Mouse (Mus musculus): ENCODE measurements around the gene Naip5. TPM values are rescaled to one million over a fixed set of nuclear protein-coding genes. Genes with fewer than 3 reads are reported as not detected.
"Not testable (repeated sequence)": the region's sequence is repeated elsewhere in the genome, so short reads cannot be mapped to it uniquely, and the experiment has no call there.

Gene Naip5
- total RNA-seq (2014; fragmentation: Nextera tagmentation) (14.6 and 20.0 TPM in 2 replicates), total RNA-seq (2017) (15.0 and 16.5 TPM in 2 replicates)

GRCm38 (mm10) chr13:100246223-100246622 is at the start of gene Naip5:
TSS of gene Naip5 (minus strand) at chr13:100246323.
- ATAC-seq (replicated peaks; ENCODE audit: poor library complexity, severe bottlenecking), result not testable (repeated sequence)

GRCm38 (mm10) chr13:100284611-100285010 is 38.5 kb upstream of the Naip5 start:
- ATAC-seq (replicated peaks; ENCODE audit: poor library complexity, severe bottlenecking), result no peak

- not testable (repeated sequence) for ATAC-seq (replicated peaks; ENCODE audit: poor library complexity, severe bottlenecking)
Measured at GRCm38 (mm10) chr13:100271474-100272132, 25.5 kb upstream of the Naip5 start.

- ATAC-seq (replicated peaks; ENCODE audit: poor library complexity, severe bottlenecking), result not testable (repeated sequence)
Measured at GRCm38 (mm10) chr13:100256996-100257395, 10.9 kb upstream of the Naip5 start.

- ATAC-seq (replicated peaks; ENCODE audit: poor library complexity, severe bottlenecking), result not testable (repeated sequence)
Measured at GRCm38 (mm10) chr13:100255925-100256324, 9.8 kb upstream of the Naip5 start.

GRCm38 (mm10) chr13:100251897-100252296 is 5.8 kb upstream of the Naip5 start:
- ATAC-seq (replicated peaks; ENCODE audit: poor library complexity, severe bottlenecking), result not testable (repeated sequence)

GRCm38 (mm10) chr13:100246896-100247519 is 885 bp upstream of the Naip5 start:
- ATAC-seq (replicated peaks; ENCODE audit: poor library complexity, severe bottlenecking), result peak; percentile 100

GRCm38 (mm10) chr13:100243702-100244101 is 2.4 kb downstream of the Naip5 start:
- ATAC-seq (replicated peaks; ENCODE audit: poor library complexity, severe bottlenecking), result no peak

- not testable (repeated sequence) for ATAC-seq (replicated peaks; ENCODE audit: poor library complexity, severe bottlenecking)
Measured at GRCm38 (mm10) chr13:100213683-100214082, 32.4 kb downstream of the Naip5 start.

GRCm38 (mm10) chr13:100210540-100210939 is 35.6 kb downstream of the Naip5 start:
- ATAC-seq (replicated peaks; ENCODE audit: poor library complexity, severe bottlenecking), result peak; percentile 93

- ATAC-seq (replicated peaks; ENCODE audit: poor library complexity, severe bottlenecking), result peak; percentile 82
Measured at GRCm38 (mm10) chr13:100203319-100203718, 42.8 kb downstream of the Naip5 start.

GRCm38 (mm10) chr13:100201659-100202333 is 44.3 kb downstream of the Naip5 start, which contains the start of gene Naip2:
TSS of gene Naip2 (minus strand) at chr13:100202092.
- ATAC-seq (replicated peaks; ENCODE audit: poor library complexity, severe bottlenecking), result peak; percentile 92

GRCm38 (mm10) chr13:100200778-100201177 is 45.3 kb downstream of the Naip5 start:
- ATAC-seq (replicated peaks; ENCODE audit: poor library complexity, severe bottlenecking), result no peak

GRCm38 (mm10) chr13:100195421-100195820 is 50.7 kb downstream of the Naip5 start:
- no peak for ATAC-seq (replicated peaks; ENCODE audit: poor library complexity, severe bottlenecking)

GRCm38 (mm10) chr13:100183111-100183510 is 63.0 kb downstream of the Naip5 start:
- ATAC-seq (replicated peaks; ENCODE audit: poor library complexity, severe bottlenecking), result peak; percentile 99

GRCm38 (mm10) chr13:100174360-100174759 is 71.8 kb downstream of the Naip5 start:
- ATAC-seq (replicated peaks; ENCODE audit: poor library complexity, severe bottlenecking), result not testable (repeated sequence)

- not testable (repeated sequence) for ATAC-seq (replicated peaks; ENCODE audit: poor library complexity, severe bottlenecking)
Measured at GRCm38 (mm10) chr13:100166378-100166777, 79.7 kb downstream of the Naip5 start.

- ATAC-seq (replicated peaks; ENCODE audit: poor library complexity, severe bottlenecking), result not testable (repeated sequence)
Measured at GRCm38 (mm10) chr13:100162467-100162866, 83.7 kb downstream of the Naip5 start.

Data from granulocyte monocyte progenitor cell, adult 5-6 weeks (primary cell).